Mouse (Mus musculus) olfactory bulb, adult 2 months (tissue): ENCODE measurements around the gene Chst5. TPM values are rescaled to one million over a fixed set of nuclear protein-coding genes. Genes with fewer than 3 reads are reported as not detected.

ENCODE experiments used
- H3K27ac ChIP-seq: fragments of 200-500 bp; 2 replicates; pipeline ENCODE4 v1.5.1; 2012; ENCODE audit warnings: low read depth, low read length; ENCODE audit not compliant: insufficient read depth
- H3K4me1 ChIP-seq: fragments of 200-500 bp; 2 replicates; pipeline ENCODE4 v1.6.1; 2012; ENCODE audit warnings: low read length; ENCODE audit not compliant: control insufficient read depth, insufficient read depth
- H3K4me3 ChIP-seq: fragments of 200-500 bp; 2 replicates; pipeline ENCODE4 v1.5.1; 2012; ENCODE audit warnings: mild to moderate bottlenecking, low read depth, low read length, moderate library complexity; ENCODE audit not compliant: insufficient read depth
- CTCF ChIP-seq: fragments of 200-500 bp; IDR thresholded peaks from 2 replicates; pipeline ENCODE4 v1.5.1; 2012; ENCODE audit warnings: low read depth, mild to moderate bottlenecking, low read length, moderate library complexity; ENCODE audit not compliant: insufficient read depth
- POLR2A ChIP-seq: fragments of 200-500 bp; IDR thresholded peaks from 2 replicates; pipeline ENCODE4 v1.6.1; 2012; ENCODE audit warnings: mild to moderate bottlenecking, low read depth, low read length, moderate library complexity; ENCODE audit not compliant: insufficient read depth
- WGBS: fragments of 180-500 bp; shearing (Covaris S2); methylation state at CpG from one replicate; pipeline ENCODE4 v1.1.7; 2018; 5-methylcytosine and 5-hydroxymethylcytosine counted together
- polyA plus RNA-seq: library from polyadenylated mRNA; stranded (reverse); fragments of >200 nt; gene quantifications from 2 replicates; pipeline ENCODE4 v1.2.4, GENCODE M21; 2012; ENCODE audit warnings: low replicate concordance; ENCODE audit not compliant: missing spikeins, insufficient read depth, insufficient read length

Chst5 gene
- polyA plus RNA-seq, 1 experiment, result not detected

DNA sequence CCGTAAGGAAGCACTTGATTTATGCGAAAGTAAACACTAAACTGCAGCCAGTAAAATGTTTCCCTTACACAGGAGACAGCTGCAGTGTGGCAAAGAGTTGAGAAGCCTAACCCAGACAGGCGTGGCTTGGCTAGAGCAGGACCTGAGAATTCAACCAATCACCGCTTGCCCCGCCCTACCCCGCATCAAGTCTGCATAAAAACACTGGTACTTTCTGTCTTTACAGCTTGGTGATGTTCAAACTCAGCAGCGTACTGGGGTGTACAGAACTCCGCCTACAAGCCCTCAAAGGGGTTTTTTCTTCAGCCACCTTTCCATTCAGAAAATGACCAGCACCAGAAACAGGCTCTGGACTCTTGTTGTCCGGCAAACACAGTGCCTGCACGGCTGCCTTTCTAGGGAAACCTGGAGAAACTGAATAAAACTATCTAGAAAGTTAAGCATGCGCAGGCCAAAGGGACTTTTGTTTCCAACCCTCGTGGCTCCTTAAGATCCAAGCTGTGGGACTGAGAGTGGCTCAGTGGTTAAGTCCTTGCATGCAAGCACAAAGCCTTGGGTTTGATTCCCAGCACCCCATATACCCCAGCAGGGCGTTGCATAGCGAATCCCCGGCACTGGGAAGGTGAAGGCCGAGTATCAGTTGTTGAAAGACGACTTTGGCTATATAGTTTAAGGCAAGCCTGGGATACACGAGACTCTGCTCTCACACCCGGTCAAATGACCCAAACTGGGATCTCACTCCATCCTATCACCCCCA is 22.5 kb upstream of the Chst5 start:
- Histone ChIP-seq H3K27ac (peak overlapping the region; percentile 14; the same call in 1 of the 2 replicates), H3K4me3 (peak overlapping the region; percentile 73), H3K4me1 (peaks cover 13% of the 10 kb centered on the region)
- TF ChIP-seq CTCF (no peak), POLR2A (no peak)
- 26% methylated on average over 19 of the region's 19 CpGs for WGBS

DNA sequence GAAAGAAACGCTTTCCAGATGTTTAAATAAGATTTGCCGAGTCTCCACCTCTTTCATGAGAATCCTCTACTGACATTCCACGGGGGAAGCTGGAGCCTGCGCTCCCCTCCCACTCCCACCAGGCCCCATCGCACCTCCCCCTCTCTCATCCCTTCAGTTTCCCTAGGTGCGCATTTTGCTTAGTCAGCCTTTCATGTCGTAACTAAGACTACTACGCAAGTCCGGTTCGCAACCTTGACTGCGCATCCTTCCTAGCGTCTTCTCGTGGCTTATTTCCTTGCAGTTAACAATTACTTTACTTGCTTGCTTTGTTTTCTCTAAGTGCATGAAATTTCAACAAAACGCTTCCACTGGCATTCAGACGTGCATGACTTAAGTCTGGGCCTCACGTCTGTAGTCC is 21.5 kb upstream of the Chst5 start:
- H3K27ac ChIP-seq, result no peak overlapping the region
- TF ChIP-seq POLR2A, result no peak
- TF ChIP-seq CTCF, result no peak
- H3K4me1 ChIP-seq, result peaks cover 13% of the 10 kb centered on the region
- 87% methylated on average over 16 of the region's 16 CpGs for WGBS
- no peak overlapping the region for H3K4me3 ChIP-seq

DNA sequence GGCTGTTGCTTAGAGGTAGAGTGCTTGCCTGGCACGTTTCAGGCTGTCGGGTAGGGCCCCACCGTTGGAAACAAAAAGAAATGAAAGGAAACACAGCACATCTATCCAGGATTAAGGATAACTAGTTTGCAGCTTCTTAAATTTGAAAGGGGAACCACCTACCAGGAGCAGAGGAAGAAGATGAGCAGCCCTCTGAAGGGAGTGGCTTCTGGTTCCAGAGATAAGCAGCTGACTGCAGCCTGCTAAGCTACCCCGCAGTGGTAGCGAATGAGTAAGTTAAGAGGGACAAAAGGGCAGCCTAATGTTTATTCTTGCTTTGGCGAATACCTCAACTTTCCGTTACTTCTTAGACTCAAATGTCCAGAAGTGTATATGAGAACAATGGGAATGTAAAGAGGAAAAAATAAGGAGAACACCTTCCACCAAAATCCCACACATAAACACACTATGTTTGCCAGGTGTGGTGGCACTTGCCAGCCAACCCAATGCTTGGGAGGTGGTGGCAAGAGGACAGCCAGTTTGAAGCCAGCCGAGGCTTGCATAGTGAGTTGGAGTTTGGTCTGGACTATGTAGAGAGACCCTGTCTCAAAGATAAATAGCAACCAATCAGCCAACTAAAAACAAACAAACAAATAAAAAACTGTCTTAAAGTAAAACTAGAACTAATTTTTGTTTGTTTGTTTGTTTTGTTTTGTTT is 19.5 kb upstream of the Chst5 start:
- TF ChIP-seq CTCF, result no peak
- TF ChIP-seq POLR2A, result no peak
- H3K4me1 ChIP-seq, result peaks cover 13% of the 10 kb centered on the region
- H3K27ac ChIP-seq, result no peak overlapping the region
- WGBS, result 78% methylated on average over 8 of the region's 8 CpGs
- H3K4me3 ChIP-seq, result no peak overlapping the region

DNA sequence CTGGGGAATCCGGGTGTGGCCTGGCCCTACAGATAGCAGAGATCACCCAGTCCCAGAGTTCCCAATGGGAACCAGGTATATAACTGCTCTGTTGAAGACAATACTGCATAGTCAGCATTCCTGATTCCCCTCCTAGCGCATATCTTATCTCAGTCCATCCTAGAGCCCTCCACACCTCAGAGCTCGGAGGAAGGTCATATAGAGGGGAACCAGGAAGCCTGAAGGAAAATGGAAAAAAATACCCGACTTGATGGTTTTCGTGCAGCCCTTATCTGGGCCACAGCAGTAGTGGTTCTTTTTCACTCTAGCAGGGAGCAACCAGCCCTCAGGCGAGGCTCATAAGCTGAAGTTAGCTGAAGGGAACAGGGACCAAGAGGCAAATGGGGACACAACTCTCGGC is 14.7 kb upstream of the Chst5 start:
- Histone ChIP-seq H3K4me1 (no peaks in the 10 kb centered on the region), H3K4me3 (no peak overlapping the region), H3K27ac (no peak overlapping the region)
- WGBS, result 91% methylated on average over 7 of the region's 7 CpGs
- TF ChIP-seq CTCF (no peak), POLR2A (no peak)

DNA sequence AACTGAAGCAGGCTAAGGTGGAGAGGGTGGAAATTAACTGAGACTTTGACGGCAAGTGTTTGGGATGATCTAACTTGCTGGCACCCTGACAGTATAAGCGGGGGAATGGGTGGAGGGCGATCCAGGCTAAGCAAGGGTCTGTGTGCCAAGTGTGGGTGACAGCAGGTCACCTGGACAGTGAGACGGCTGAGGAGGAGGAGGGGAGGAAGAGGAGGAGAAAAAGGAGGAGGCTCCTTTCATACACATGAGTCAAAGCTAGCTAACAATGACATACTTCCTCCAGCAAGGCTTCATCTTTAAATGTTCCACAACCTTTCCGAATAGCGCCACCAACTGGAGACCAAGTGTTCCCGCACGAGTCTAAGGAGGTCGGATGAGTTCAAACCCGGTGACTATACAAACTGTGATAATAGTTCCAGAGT is 13.1 kb upstream of the Chst5 start:
- 29% methylated on average over 10 of the region's 10 CpGs for WGBS
- 0 out of 2 replicates have a peak overlapping the region, but pooled peaks have one; percentile 3 for H3K4me3 ChIP-seq
- no peak for TF ChIP-seq CTCF
- TF ChIP-seq POLR2A, result no peak
- H3K27ac ChIP-seq, result no peak overlapping the region
- no peaks in the 10 kb centered on the region for H3K4me1 ChIP-seq

DNA sequence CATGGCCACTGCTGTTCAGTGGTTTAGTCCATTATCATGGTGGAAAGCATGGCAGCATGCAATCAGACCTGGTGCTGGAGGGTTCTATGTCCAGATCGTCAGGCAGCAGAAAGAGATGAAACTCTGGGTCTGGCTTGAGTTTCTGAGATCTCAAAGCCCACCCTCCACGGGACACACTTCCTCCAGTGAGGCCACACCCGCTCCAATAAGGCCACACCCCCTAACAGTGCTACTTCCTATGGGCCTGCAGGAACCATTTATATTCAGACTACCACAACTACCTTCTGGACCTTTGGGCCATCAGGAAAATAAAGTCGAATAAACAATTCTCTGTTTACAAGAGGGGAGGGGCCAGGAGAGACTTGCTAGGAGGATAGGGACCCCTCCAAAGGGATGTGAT is 10.7 kb upstream of the Chst5 start:
- Histone ChIP-seq H3K4me1 (no peaks in the 10 kb centered on the region), H3K4me3 (no peak overlapping the region), H3K27ac (no peak overlapping the region)
- TF ChIP-seq CTCF (no peak), POLR2A (no peak)
- 89% methylated on average over 4 of the region's 4 CpGs for WGBS

DNA sequence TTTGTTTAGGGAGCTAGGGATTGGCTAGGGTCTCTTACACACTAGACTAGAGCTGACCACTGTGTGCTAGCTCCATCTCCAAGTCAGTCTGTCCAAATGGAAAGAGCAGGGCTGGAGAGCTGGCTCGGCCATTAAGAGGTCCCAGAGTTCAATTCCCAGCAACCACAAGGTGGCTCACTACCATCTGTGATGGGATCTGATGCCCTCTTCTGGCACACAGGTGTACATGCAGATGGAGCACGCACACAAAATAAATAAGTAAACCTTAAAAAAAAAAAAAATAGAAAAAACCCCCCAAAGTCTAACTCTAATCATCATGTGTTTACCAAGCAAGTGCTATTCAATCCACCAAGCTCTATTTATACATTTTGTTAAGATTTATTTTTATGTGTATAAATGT is 9.4 kb upstream of the Chst5 start:
- WGBS, result 88% methylated on average over 2 of the region's 2 CpGs
- Histone ChIP-seq H3K27ac (no peak overlapping the region), H3K4me1 (no peaks in the 10 kb centered on the region), H3K4me3 (no peak overlapping the region)
- TF ChIP-seq POLR2A (no peak), CTCF (no peak)

DNA sequence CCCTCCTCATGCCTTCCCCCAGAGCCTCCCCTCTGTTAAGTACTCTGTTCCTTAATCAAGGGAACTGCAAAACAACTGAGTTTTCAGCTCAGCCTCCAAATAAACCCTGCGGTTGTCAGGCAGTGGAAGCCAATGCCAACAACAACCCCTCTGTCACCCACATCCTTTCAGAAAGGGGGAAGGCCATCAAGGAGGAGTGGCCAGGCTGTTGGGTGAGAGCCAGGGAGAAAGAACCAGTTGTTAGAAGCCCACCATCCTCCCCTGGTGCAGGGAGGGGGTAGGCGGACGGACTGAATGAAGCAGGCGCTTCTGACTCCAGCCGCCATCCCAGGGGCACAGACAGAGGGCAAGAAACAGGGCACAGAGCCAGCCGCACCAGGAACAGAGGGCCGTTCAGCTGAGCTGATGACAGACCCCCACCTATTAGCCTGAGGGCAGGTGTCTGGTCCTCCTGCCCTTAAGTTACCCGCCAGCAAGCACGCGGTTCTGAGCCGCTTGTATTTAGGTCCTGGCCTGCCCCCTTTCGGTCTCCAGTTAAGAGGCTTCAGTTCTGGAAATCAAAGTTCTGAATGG is 2.7 kb upstream of the Chst5 start:
- peaks cover 12% of the 10 kb centered on the region for H3K4me1 ChIP-seq
- WGBS, result 42% methylated on average over 12 of the region's 12 CpGs
- TF ChIP-seq POLR2A (no peak), CTCF (no peak)
- no peak overlapping the region for H3K4me3 ChIP-seq
- H3K27ac ChIP-seq, result no peak overlapping the region

DNA sequence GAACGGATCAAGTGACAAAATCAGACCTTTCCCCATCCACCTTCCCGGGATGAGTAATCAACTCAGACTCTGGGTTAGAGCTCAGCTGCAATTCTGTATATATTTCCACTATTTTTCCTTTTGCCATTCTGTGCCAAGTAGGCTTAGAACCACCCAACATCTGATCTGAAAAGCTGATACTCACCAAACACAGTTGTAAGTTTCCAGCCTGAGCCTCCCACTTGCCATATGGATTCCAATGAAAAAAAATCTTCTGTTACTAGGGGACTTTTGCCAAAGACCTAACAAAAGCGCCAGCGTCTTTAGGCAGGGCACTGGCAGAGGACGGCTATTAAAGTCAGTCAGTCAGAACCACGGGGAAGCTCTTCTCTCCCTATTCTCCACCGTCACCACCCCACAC is 1.3 kb upstream of the Chst5 start:
- H3K4me1 ChIP-seq, result peaks cover 12% of the 10 kb centered on the region
- H3K27ac ChIP-seq, result no peak overlapping the region
- no peak overlapping the region for H3K4me3 ChIP-seq
- TF ChIP-seq POLR2A (no peak), CTCF (no peak)
- 55% methylated on average over 7 of the region's 7 CpGs for WGBS
